Mouse (Mus musculus): Measurements from ENCODE around the gene Sars2. TPM values are rescaled to one million over a fixed set of nuclear protein-coding genes. Genes with fewer than 3 reads are reported as not detected.

The Sars2 gene
- total RNA-seq, 4 experiments from 2014 or later: 11.2 to 13.9 (median 12.0) TPM

Other genes with a start within 250 kb of the Sars2 start
- not detected for gene Ifnl2, start 231.5 kb upstream of the Sars2 start, total RNA-seq (2022)
- not detected for gene Ifnl3, start 219.2 kb upstream of the Sars2 start, total RNA-seq (2022)
- not detected for gene Sycn, start 201.1 kb upstream of the Sars2 start, total RNA-seq (2022)
- under 1 TPM in 1 of 4 experiments, not detected in 3; 0.36 TPM for gene Nccrp1, start 194.7 kb upstream of the Sars2 start, total RNA-seq (2022)
- 10 to 100 TPM; 62.6 to 73.9 (median 66.2) TPM for gene Samd4b, start 143.8 kb upstream of the Sars2 start, total RNA-seq (2022)
- gene Pak4, start 143.8 kb upstream of the Sars2 start, total RNA-seq (2022): 10 to 100 TPM; 12.2 to 14.2 (median 13.1) TPM
- 1 to 10 TPM; 2.2 to 3.8 (median 2.4) TPM for gene Acp7, start 110.7 kb upstream of the Sars2 start, total RNA-seq (2022)
- gene Fbxo27, start 49.1 kb upstream of the Sars2 start, total RNA-seq (2022): 10 to 100 TPM; 16.1 to 30.5 (median 22.7) TPM
- 1 to 10 TPM in 3 of 4 experiments, under 1 TPM in 1; 0.74 to 2.0 (median 1.8) TPM for gene Fbxo17, start 25.2 kb upstream of the Sars2 start, total RNA-seq (2022)
- 10 to 100 TPM; 51.7 to 65.6 (median 53.9) TPM for gene Mrps12, start 172 bp upstream of the Sars2 start, total RNA-seq (2022)
- gene Ccer2, start 14.2 kb downstream of the Sars2 start, total RNA-seq (2022): 1 to 10 TPM in 2 of 4 experiments, under 1 TPM in 2; 0.32 to 1.4 (median 0.87) TPM
- 100 to 1,000 TPM; 129 to 157 (median 142) TPM for gene Sirt2, start 24.7 kb downstream of the Sars2 start, total RNA-seq (2022)
- gene Nfkbib, start 25.5 kb downstream of the Sars2 start, total RNA-seq (2022): 10 to 100 TPM; 23.0 to 25.5 (median 24.7) TPM
- gene Rinl, start 47.0 kb downstream of the Sars2 start, total RNA-seq (2022): 1 to 10 TPM; 2.5 to 5.3 (median 3.8) TPM
- 100 to 1,000 TPM; 403 to 453 (median 434) TPM for gene Hnrnpl, start 66.5 kb downstream of the Sars2 start, total RNA-seq (2022)
- 10 to 100 TPM; 64.2 to 77.6 (median 67.7) TPM for gene Ech1, start 83.2 kb downstream of the Sars2 start, total RNA-seq (2022)
- 1 to 10 TPM; 2.4 to 6.9 (median 4.9) TPM for gene Lgals4, start 91.9 kb downstream of the Sars2 start, total RNA-seq (2022)
- not detected for gene Lgals7, start 121.9 kb downstream of the Sars2 start, total RNA-seq (2022)
- gene Capn12, start 139.4 kb downstream of the Sars2 start, total RNA-seq (2022): under 1 TPM; 0.25 to 0.61 (median 0.41) TPM
- 100 to 1,000 TPM; 136 to 138 (median 137) TPM for gene Actn4, start 220.3 kb downstream of the Sars2 start, total RNA-seq (2022)
- 100 to 1,000 TPM; 182 to 214 (median 197) TPM for gene Eif3k, start 239.9 kb downstream of the Sars2 start, total RNA-seq (2022)
- gene Map4k1, start 240.1 kb downstream of the Sars2 start, total RNA-seq (2022): 1 to 10 TPM; 1.3 to 3.5 (median 1.7) TPM

All from layer of hippocampus, adult 8-10 months (tissue).